Mouse (Mus musculus): Measurements from ENCODE around the gene Snrk. TPM values are rescaled to one million over a fixed set of nuclear protein-coding genes. Genes with fewer than 3 reads are reported as not detected.

Gene Snrk
- polyA plus RNA-seq, 1 experiment from 2014 or later, result 93.6 TPM

DNA sequence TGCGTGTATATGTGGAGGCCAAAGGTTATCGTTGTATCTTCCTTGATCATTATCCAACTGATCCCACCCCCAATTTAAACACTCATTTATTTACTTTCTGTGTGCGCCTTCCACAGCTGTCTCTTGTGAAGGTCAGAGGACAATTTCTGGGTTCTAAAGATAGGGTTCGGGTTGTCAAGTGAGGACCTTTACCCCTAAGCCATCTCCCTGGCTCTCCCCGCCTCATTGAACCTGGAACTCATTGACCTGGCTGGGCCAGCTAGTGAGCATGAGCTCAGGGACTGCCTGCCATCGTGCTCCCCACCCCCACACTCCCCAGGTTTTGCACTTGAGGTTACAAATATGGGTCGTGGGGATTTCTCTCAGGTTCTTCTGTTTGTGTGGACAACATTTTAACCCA is 15.1 kb downstream of the Snrk start:
- TF ChIP-seq CTCF (IDR thresholded peaks at IDR 0.05) (no peak), EP300 (IDR thresholded peaks at IDR 0.05) (no peak)
- no peaks in the 10 kb centered on the region for H3K9me3 ChIP-seq (ENCODE audit: low read length)
- no peak overlapping the region for H3K4me3 ChIP-seq (ENCODE audit: low read depth, low read length)
- 0 out of 2 replicates have a peak, but pooled peaks cover 4% of the 10 kb centered on the region for H3K36me3 ChIP-seq (ENCODE audit: insufficient read depth, low read length)
- H3K27ac ChIP-seq (ENCODE audit: low read length), result no peak overlapping the region
- no peak overlapping the region for H3K4me2 ChIP-seq (replicated peaks; ENCODE audit: low read depth, low read length)
- ATAC-seq, result no peak
- DNase-seq (ENCODE audit: low spot score), result no peak
- no peaks in the 10 kb centered on the region for H3K27me3 ChIP-seq (replicated peaks; ENCODE audit: insufficient read depth, low read length)
- 72% methylated on average over 7 of the region's 7 CpGs for WGBS
- H3K9ac ChIP-seq (replicated peaks; ENCODE audit: low read depth), result no peak overlapping the region
- H3K4me1 ChIP-seq (ENCODE audit: insufficient read depth, low read depth, low read length), result peaks cover 3% of the 10 kb centered on the region; the same call in 1 of the 2 replicates

DNA sequence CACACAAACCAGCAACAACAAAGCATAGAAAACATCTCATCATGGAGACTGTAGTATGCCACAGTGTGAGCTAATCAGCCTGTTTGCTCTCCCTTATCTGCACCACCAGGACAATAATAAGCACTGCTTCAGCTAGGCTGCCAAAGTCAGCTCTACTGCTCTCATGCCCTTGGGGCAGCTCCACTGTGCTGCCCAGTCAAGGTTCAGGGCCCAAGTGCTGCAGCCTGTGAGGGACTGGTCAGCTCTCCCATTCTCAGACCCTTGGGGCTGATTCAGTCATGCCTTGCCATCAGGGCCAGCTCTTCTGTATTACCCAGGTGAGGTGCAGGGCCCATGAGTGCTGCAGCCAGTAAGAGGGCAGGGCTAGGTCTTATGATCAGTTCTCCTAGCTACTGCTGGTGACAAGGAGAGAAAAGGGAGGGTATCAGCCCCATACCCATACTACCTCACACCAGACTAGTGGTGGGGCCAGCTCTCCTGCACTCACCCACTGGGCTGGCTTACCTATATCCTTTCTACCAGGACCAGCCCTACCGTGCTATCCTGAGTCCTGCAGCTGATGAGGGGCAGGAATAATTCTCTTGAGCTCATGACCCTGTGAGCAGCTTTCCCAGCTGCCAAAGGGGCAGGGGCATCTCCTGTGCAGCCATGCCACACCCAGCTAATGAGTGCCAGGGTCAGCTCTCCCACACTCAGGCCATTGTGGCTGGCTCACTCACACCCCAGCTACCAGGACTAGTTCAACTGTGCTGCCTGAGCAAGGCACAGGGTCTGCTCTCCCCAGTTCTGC is 18.2 kb downstream of the Snrk start:
- Histone ChIP-seq H3K9me3 (ENCODE audit: low read length) (no peaks in the 10 kb centered on the region), H3K4me2 (replicated peaks; ENCODE audit: low read depth, low read length) (no peak overlapping the region), H3K4me1 (ENCODE audit: insufficient read depth, low read depth, low read length) (no peaks in the 10 kb centered on the region; the same call in 1 of the 2 replicates), H3K9ac (replicated peaks; ENCODE audit: low read depth) (no peak overlapping the region), H3K36me3 (ENCODE audit: insufficient read depth, low read length) (0 out of 2 replicates have a peak, but pooled peaks cover 4% of the 10 kb centered on the region), H3K27ac (ENCODE audit: low read length) (no peak overlapping the region), H3K27me3 (replicated peaks; ENCODE audit: insufficient read depth, low read length) (no peaks in the 10 kb centered on the region), H3K4me3 (ENCODE audit: low read depth, low read length) (no peak overlapping the region)
- 50% methylated on average over 1 of the region's 1 CpGs for WGBS
- ATAC-seq, result no peak
- TF ChIP-seq EP300 (IDR thresholded peaks at IDR 0.05), result no peak
- TF ChIP-seq CTCF (IDR thresholded peaks at IDR 0.05), result no peak
- DNase-seq (ENCODE audit: low spot score), result no peak

DNA sequence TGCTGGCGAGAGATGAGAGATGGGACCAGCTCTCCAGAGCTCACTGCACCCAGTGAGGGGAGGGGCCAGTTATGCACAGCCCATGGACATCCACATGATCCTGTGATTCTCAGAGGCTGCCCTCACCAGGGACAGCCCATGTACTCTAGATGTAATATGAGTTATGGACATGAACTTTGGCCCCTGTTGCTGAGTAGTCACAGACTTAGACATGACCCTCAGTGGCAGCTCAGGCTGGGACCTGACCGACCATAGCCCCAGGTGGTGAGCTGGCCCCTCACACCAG is 18.8 kb downstream of the Snrk start:
- WGBS, result 76% methylated on average over 2 of the region's 2 CpGs
- DNase-seq (ENCODE audit: low spot score), result no peak
- Histone ChIP-seq H3K4me3 (ENCODE audit: low read depth, low read length) (no peak overlapping the region), H3K9ac (replicated peaks; ENCODE audit: low read depth) (no peak overlapping the region), H3K36me3 (ENCODE audit: insufficient read depth, low read length) (0 out of 2 replicates have a peak, but pooled peaks cover 4% of the 10 kb centered on the region), H3K9me3 (ENCODE audit: low read length) (no peaks in the 10 kb centered on the region), H3K27me3 (replicated peaks; ENCODE audit: insufficient read depth, low read length) (no peaks in the 10 kb centered on the region), H3K4me2 (replicated peaks; ENCODE audit: low read depth, low read length) (no peak overlapping the region), H3K27ac (ENCODE audit: low read length) (no peak overlapping the region), H3K4me1 (ENCODE audit: insufficient read depth, low read depth, low read length) (no peaks in the 10 kb centered on the region; the same call in 1 of the 2 replicates)
- TF ChIP-seq EP300 (IDR thresholded peaks at IDR 0.05) (no peak), CTCF (IDR thresholded peaks at IDR 0.05) (no peak)
- ATAC-seq, result peak; percentile 46

DNA sequence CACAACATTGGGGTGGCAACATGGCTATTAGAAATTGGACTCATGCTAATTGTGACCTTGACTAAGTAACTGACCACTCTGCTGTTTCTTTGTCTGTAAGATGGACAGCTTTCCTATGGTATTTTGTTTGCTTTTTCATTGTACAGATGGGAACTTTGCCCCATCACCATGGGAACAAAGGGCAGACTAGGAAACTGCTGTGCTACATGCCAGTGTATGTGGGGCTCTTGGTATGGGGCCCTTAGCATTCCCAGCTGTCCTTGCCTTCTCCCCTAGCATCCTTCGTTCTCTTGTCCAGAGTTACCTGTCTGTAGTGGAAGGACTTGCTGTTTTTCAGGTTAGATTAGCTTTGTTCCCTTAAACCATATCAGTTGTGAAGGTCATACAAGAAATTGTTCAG is 20.9 kb downstream of the Snrk start:
- H3K36me3 ChIP-seq (ENCODE audit: insufficient read depth, low read length), result 0 out of 2 replicates have a peak, but pooled peaks cover 4% of the 10 kb centered on the region
- H3K4me1 ChIP-seq (ENCODE audit: insufficient read depth, low read depth, low read length), result no peaks in the 10 kb centered on the region; the same call in 1 of the 2 replicates
- no peaks in the 10 kb centered on the region for H3K27me3 ChIP-seq (replicated peaks; ENCODE audit: insufficient read depth, low read length)
- WGBS, result 71% methylated on average over 1 of the region's 1 CpGs
- no peaks in the 10 kb centered on the region for H3K9me3 ChIP-seq (ENCODE audit: low read length)
- no peak overlapping the region for H3K4me2 ChIP-seq (replicated peaks; ENCODE audit: low read depth, low read length)
- H3K4me3 ChIP-seq (ENCODE audit: low read depth, low read length), result no peak overlapping the region
- ATAC-seq (no peak), DNase-seq (ENCODE audit: low spot score) (no peak)
- no peak overlapping the region for H3K9ac ChIP-seq (replicated peaks; ENCODE audit: low read depth)
- H3K27ac ChIP-seq (ENCODE audit: low read length), result no peak overlapping the region
- TF ChIP-seq EP300 (IDR thresholded peaks at IDR 0.05) (no peak), CTCF (IDR thresholded peaks at IDR 0.05) (no peak)

DNA sequence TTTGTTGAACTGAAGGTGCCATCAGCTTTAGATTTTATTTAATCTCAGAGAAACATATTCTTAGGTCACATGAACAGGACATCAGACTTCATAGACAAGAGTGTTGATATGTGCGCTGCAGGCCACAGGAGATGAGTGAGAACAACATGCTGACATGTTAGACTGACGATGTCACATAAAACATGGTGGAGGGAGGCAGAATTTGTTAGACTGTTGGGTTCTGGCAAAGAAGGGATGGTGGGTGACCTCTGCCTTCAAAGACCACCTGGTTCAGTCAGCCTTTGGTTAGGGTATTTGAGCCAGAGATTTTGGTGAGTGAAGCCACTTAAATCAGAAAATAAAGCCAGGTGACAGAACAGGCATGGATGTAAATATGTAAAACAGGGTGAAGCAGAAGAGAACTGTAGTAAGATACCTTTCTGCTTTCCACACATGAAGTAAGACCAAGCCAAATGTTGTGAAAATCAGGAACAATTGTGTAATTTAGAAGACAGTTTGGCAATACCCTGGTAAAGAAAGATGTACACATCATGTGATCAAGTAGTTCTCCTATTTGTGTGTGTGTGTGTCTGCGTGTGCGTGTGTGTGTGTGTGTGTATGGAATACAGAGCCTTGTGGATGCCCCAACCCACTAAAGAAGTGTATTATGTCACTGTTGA is 21.4 kb downstream of the Snrk start:
- no peaks in the 10 kb centered on the region for H3K9me3 ChIP-seq (ENCODE audit: low read length)
- no peaks in the 10 kb centered on the region; the same call in 1 of the 2 replicates for H3K4me1 ChIP-seq (ENCODE audit: insufficient read depth, low read depth, low read length)
- DNase-seq (ENCODE audit: low spot score) (peak; percentile 68), ATAC-seq (peak; percentile 24; the same call in 1 of the 2 replicates)
- no peak overlapping the region for H3K9ac ChIP-seq (replicated peaks; ENCODE audit: low read depth)
- H3K4me3 ChIP-seq (ENCODE audit: low read depth, low read length), result no peak overlapping the region
- TF ChIP-seq CTCF (IDR thresholded peaks at IDR 0.05) (no peak), EP300 (IDR thresholded peaks at IDR 0.05) (peak; percentile 38; the same call in 1 of the 2 replicates)
- H3K4me2 ChIP-seq (replicated peaks; ENCODE audit: low read depth, low read length), result no peak overlapping the region
- no peaks in the 10 kb centered on the region for H3K27me3 ChIP-seq (replicated peaks; ENCODE audit: insufficient read depth, low read length)
- H3K27ac ChIP-seq (ENCODE audit: low read length), result no peak overlapping the region
- WGBS, result 89% methylated on average over 4 of the region's 4 CpGs
- 0 out of 2 replicates have a peak, but pooled peaks cover 4% of the 10 kb centered on the region for H3K36me3 ChIP-seq (ENCODE audit: insufficient read depth, low read length)

DNA sequence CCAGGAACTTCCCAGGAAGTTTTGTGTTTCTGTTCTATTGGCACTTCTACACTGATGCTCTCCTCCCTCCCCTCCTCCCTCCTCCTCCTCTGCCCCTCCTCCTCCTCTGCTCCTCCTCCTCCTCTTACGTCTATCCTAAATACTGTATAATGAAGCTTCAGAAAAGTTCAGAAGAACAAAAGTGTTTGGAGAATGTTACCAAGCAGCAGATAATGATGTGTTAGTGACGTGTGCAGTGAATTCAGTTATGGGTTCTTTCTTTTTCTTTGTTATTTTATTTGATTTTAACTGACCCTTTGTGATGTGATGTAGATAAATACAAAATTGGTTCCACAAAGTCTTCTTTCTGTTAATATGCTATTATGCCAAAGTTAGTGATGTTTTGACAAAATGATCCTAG is 22.2 kb downstream of the Snrk start:
- TF ChIP-seq EP300 (IDR thresholded peaks at IDR 0.05) (no peak; the same call in 1 of the 2 replicates), CTCF (IDR thresholded peaks at IDR 0.05) (no peak)
- H3K4me1 ChIP-seq (ENCODE audit: insufficient read depth, low read depth, low read length), result no peaks in the 10 kb centered on the region; the same call in 1 of the 2 replicates
- H3K9ac ChIP-seq (replicated peaks; ENCODE audit: low read depth), result no peak overlapping the region
- no peaks in the 10 kb centered on the region for H3K27me3 ChIP-seq (replicated peaks; ENCODE audit: insufficient read depth, low read length)
- no peaks in the 10 kb centered on the region for H3K9me3 ChIP-seq (ENCODE audit: low read length)
- WGBS, result 37% methylated on average over 2 of the region's 2 CpGs
- DNase-seq (ENCODE audit: low spot score) (peak; percentile 72), ATAC-seq (peak; percentile 32; the same call in 1 of the 2 replicates)
- no peak overlapping the region for H3K4me3 ChIP-seq (ENCODE audit: low read depth, low read length)
- H3K36me3 ChIP-seq (ENCODE audit: insufficient read depth, low read length), result peaks cover 9% of the 10 kb centered on the region; the same call in 1 of the 2 replicates
- no peak overlapping the region for H3K4me2 ChIP-seq (replicated peaks; ENCODE audit: low read depth, low read length)
- H3K27ac ChIP-seq (ENCODE audit: low read length), result no peak overlapping the region
